Mouse (Mus musculus): ENCODE results near the gene Ush1g. TPM values are rescaled to one million over a fixed set of nuclear protein-coding genes. Genes with fewer than 3 reads are reported as not detected.

The Ush1g gene
- polyA plus RNA-seq, 1 experiment from 2014 or later: 0.18 TPM

- Histone ChIP-seq H3K4me3 (no peak overlapping the region), H3K9ac (no peak overlapping the region), H3K4me2 (no peak overlapping the region), H3K27ac (replicated peaks) (no peak overlapping the region), H3K9me3 (no peaks in the 10 kb centered on the region), H3K4me1 (replicated peaks) (no peaks in the 10 kb centered on the region), H3K36me3 (peaks cover 75% of the 10 kb centered on the region), H3K27me3 (peaks cover 37% of the 10 kb centered on the region; the same call in 1 of the 2 replicates)
- no peak for ATAC-seq (ENCODE audit: low read depth)
- WGBS: 88% methylated on average over 5 of the region's 5 CpGs
Observed at GRCm38 (mm10) chr11:115353375-115353774, 31.5 kb upstream of the Ush1g start.

GRCm38 (mm10) chr11:115349976-115350375 lies 28.1 kb upstream of the Ush1g start:
- ATAC-seq (ENCODE audit: low read depth): no peak
- Histone ChIP-seq H3K4me3 (no peak overlapping the region), H3K9ac (no peak overlapping the region), H3K27ac (replicated peaks) (no peak overlapping the region), H3K27me3 (peaks cover 26% of the 10 kb centered on the region), H3K9me3 (no peaks in the 10 kb centered on the region), H3K36me3 (peaks cover 54% of the 10 kb centered on the region), H3K4me1 (replicated peaks) (no peaks in the 10 kb centered on the region; the same call in 1 of the 2 replicates), H3K4me2 (no peak overlapping the region)
- WGBS: 71% methylated on average over 4 of the region's 4 CpGs

- peaks cover 51% of the 10 kb centered on the region for H3K36me3 ChIP-seq
- H3K27me3 ChIP-seq: peaks cover 36% of the 10 kb centered on the region
- no peak for ATAC-seq (ENCODE audit: low read depth)
- WGBS: 57% methylated on average over 17 of the region's 17 CpGs
- no peak overlapping the region for H3K9ac ChIP-seq
- no peaks in the 10 kb centered on the region; the same call in 1 of the 2 replicates for H3K4me1 ChIP-seq (replicated peaks)
- H3K4me2 ChIP-seq: no peak overlapping the region
- no peak overlapping the region for H3K4me3 ChIP-seq
- no peaks in the 10 kb centered on the region for H3K9me3 ChIP-seq
- H3K27ac ChIP-seq (replicated peaks): no peak overlapping the region
Observed at GRCm38 (mm10) chr11:115348681-115349248, 26.9 kb upstream of the Ush1g start.

- Histone ChIP-seq H3K27ac (replicated peaks) (no peak overlapping the region), H3K9me3 (no peaks in the 10 kb centered on the region), H3K4me3 (no peak overlapping the region), H3K4me1 (replicated peaks) (no peaks in the 10 kb centered on the region; the same call in 1 of the 2 replicates), H3K36me3 (peaks cover 23% of the 10 kb centered on the region), H3K27me3 (peaks cover 39% of the 10 kb centered on the region), H3K4me2 (no peak overlapping the region), H3K9ac (no peak overlapping the region)
- no peak for ATAC-seq (ENCODE audit: low read depth)
- 51% methylated on average over 7 of the region's 7 CpGs for WGBS
Observed at GRCm38 (mm10) chr11:115345515-115345914, 23.7 kb upstream of the Ush1g start.

GRCm38 (mm10) chr11:115344967-115345366 lies 23.1 kb upstream of the Ush1g start:
- Histone ChIP-seq H3K4me3 (no peak overlapping the region), H3K4me2 (no peak overlapping the region), H3K4me1 (replicated peaks) (no peaks in the 10 kb centered on the region; the same call in 1 of the 2 replicates), H3K27ac (replicated peaks) (no peak overlapping the region), H3K9me3 (no peaks in the 10 kb centered on the region), H3K27me3 (peaks cover 34% of the 10 kb centered on the region), H3K36me3 (peaks cover 18% of the 10 kb centered on the region), H3K9ac (no peak overlapping the region)
- 12% methylated on average over 12 of the region's 12 CpGs for WGBS
- no peak for ATAC-seq (ENCODE audit: low read depth)

GRCm38 (mm10) chr11:115341866-115342265 lies 20.0 kb upstream of the Ush1g start:
- H3K4me2 ChIP-seq: no peak overlapping the region
- H3K9ac ChIP-seq: no peak overlapping the region
- H3K27me3 ChIP-seq: peaks cover 48% of the 10 kb centered on the region
- no peak overlapping the region for H3K27ac ChIP-seq (replicated peaks)
- no peak overlapping the region for H3K4me3 ChIP-seq
- H3K36me3 ChIP-seq: no peaks in the 10 kb centered on the region
- H3K4me1 ChIP-seq (replicated peaks): no peaks in the 10 kb centered on the region; the same call in 1 of the 2 replicates
- no peak for ATAC-seq (ENCODE audit: low read depth)
- H3K9me3 ChIP-seq: no peaks in the 10 kb centered on the region
- WGBS: 67% methylated on average over 6 of the region's 6 CpGs

- WGBS: 71% methylated on average over 2 of the region's 2 CpGs
- H3K27me3 ChIP-seq: peaks cover 52% of the 10 kb centered on the region
- no peaks in the 10 kb centered on the region for H3K9me3 ChIP-seq
- no peak overlapping the region for H3K9ac ChIP-seq
- H3K36me3 ChIP-seq: no peaks in the 10 kb centered on the region
- no peak overlapping the region for H3K4me2 ChIP-seq
- no peak for ATAC-seq (ENCODE audit: low read depth)
- H3K27ac ChIP-seq (replicated peaks): no peak overlapping the region
- H3K4me3 ChIP-seq: no peak overlapping the region
- H3K4me1 ChIP-seq (replicated peaks): no peaks in the 10 kb centered on the region
Observed at GRCm38 (mm10) chr11:115341246-115341645, 19.4 kb upstream of the Ush1g start.

- no peak overlapping the region for H3K4me3 ChIP-seq
- H3K9ac ChIP-seq: no peak overlapping the region
- H3K36me3 ChIP-seq: no peaks in the 10 kb centered on the region
- H3K27ac ChIP-seq (replicated peaks): no peak overlapping the region
- ATAC-seq (ENCODE audit: low read depth): no peak
- peaks cover 61% of the 10 kb centered on the region for H3K27me3 ChIP-seq
- no peak overlapping the region for H3K4me2 ChIP-seq
- peaks cover 14% of the 10 kb centered on the region for H3K4me1 ChIP-seq (replicated peaks)
- WGBS: 86% methylated on average over 1 of the region's 1 CpGs
- H3K9me3 ChIP-seq: no peaks in the 10 kb centered on the region
Observed at GRCm38 (mm10) chr11:115337826-115338225, 16.0 kb upstream of the Ush1g start.

- no peak for ATAC-seq (ENCODE audit: low read depth)
- no peaks in the 10 kb centered on the region for H3K36me3 ChIP-seq
- 77% methylated on average over 3 of the region's 3 CpGs for WGBS
- H3K27ac ChIP-seq (replicated peaks): no peak overlapping the region
- peaks cover 14% of the 10 kb centered on the region for H3K4me1 ChIP-seq (replicated peaks)
- H3K4me2 ChIP-seq: no peak overlapping the region
- no peak overlapping the region for H3K4me3 ChIP-seq
- no peak overlapping the region for H3K9ac ChIP-seq
- H3K9me3 ChIP-seq: no peaks in the 10 kb centered on the region
- peaks cover 64% of the 10 kb centered on the region for H3K27me3 ChIP-seq
Observed at GRCm38 (mm10) chr11:115337350-115337749, 15.5 kb upstream of the Ush1g start.

GRCm38 (mm10) chr11:115336115-115336514 lies 14.3 kb upstream of the Ush1g start:
- Histone ChIP-seq H3K9me3 (no peaks in the 10 kb centered on the region), H3K9ac (no peak overlapping the region), H3K27ac (replicated peaks) (no peak overlapping the region), H3K4me1 (replicated peaks) (peaks cover 14% of the 10 kb centered on the region), H3K4me3 (no peak overlapping the region), H3K27me3 (peaks cover 74% of the 10 kb centered on the region), H3K36me3 (no peaks in the 10 kb centered on the region), H3K4me2 (no peak overlapping the region)
- ATAC-seq (ENCODE audit: low read depth): no peak
- 25% methylated on average over 6 of the region's 6 CpGs for WGBS

- H3K27ac ChIP-seq (replicated peaks): no peak overlapping the region
- H3K4me3 ChIP-seq: no peak overlapping the region
- 64% methylated on average over 12 of the region's 12 CpGs for WGBS
- peak overlapping the region; percentile 59 for H3K4me2 ChIP-seq
- no peak for ATAC-seq (ENCODE audit: low read depth)
- no peak overlapping the region for H3K9ac ChIP-seq
- peaks cover 14% of the 10 kb centered on the region for H3K4me1 ChIP-seq (replicated peaks)
- H3K9me3 ChIP-seq: no peaks in the 10 kb centered on the region
- peaks cover 74% of the 10 kb centered on the region for H3K27me3 ChIP-seq
- H3K36me3 ChIP-seq: no peaks in the 10 kb centered on the region
Observed at GRCm38 (mm10) chr11:115335223-115335622, 13.4 kb upstream of the Ush1g start.

- Histone ChIP-seq H3K36me3 (no peaks in the 10 kb centered on the region), H3K9ac (peak within 1 kb of the TSS; percentile 58), H3K27ac (replicated peaks) (no peak within 1 kb of the TSS), H3K27me3 (peaks cover 69% of the 10 kb centered on the region), H3K9me3 (no peaks in the 10 kb centered on the region), H3K4me1 (replicated peaks) (peaks cover 14% of the 10 kb centered on the region), H3K4me2 (peak within 1 kb of the TSS; percentile 59), H3K4me3 (peak within 1 kb of the TSS; percentile 34)
- 7% methylated on average over 29 of the region's 29 CpGs for WGBS
- peak; percentile 32; the same call in 1 of the 2 replicates for ATAC-seq (ENCODE audit: low read depth)
Observed at GRCm38 (mm10) chr11:115334531-115334930, 12.7 kb upstream of the Ush1g start, which contains the start of gene Otop3. TSS of gene Otop3 (plus strand) at chr11:115334731.

- Histone ChIP-seq H3K36me3 (no peaks in the 10 kb centered on the region), H3K9ac (no peak overlapping the region), H3K9me3 (no peaks in the 10 kb centered on the region), H3K4me1 (replicated peaks) (peaks cover 5% of the 10 kb centered on the region), H3K4me3 (no peak overlapping the region), H3K4me2 (no peak overlapping the region), H3K27ac (replicated peaks) (no peak overlapping the region), H3K27me3 (peaks cover 49% of the 10 kb centered on the region)
- WGBS: 74% methylated on average over 15 of the region's 15 CpGs
- no peak for ATAC-seq (ENCODE audit: low read depth)
Observed at GRCm38 (mm10) chr11:115329339-115329738, 7.5 kb upstream of the Ush1g start.
